Mouse (Mus musculus) thymus, postnatal 10 days (tissue): ENCODE data around the gene Ahsg.

Experiments
- DNase-seq, 2 experiments: peaks; one replicate each; pipeline ENCODE4 v3.0.0; 2021; ENCODE audit warnings: low spot score in 2 of 2

Gene Ahsg

GRCm38 (mm10) chr16:22886726-22887125, 4.4 kb upstream of the Ahsg start:
- no peak for DNase-seq

- DNase-seq: no peak
Observed at GRCm38 (mm10) chr16:22888835-22889234, 2.2 kb upstream of the Ahsg start.

- no peak for DNase-seq
Observed at GRCm38 (mm10) chr16:22889716-22890115, 1.4 kb upstream of the Ahsg start.

GRCm38 (mm10) chr16:22891733-22892154, 667 bp downstream of the Ahsg start:
- no peak for DNase-seq

- no peak for DNase-seq
Observed at GRCm38 (mm10) chr16:22894095-22894494, 3.0 kb downstream of the Ahsg start.

- DNase-seq: no peak
Observed at GRCm38 (mm10) chr16:22896618-22897017, 5.5 kb downstream of the Ahsg start.

GRCm38 (mm10) chr16:22899346-22899745, 8.3 kb downstream of the Ahsg start:
- DNase-seq: no peak

- no peak for DNase-seq
Observed at GRCm38 (mm10) chr16:22899866-22900570, 8.9 kb downstream of the Ahsg start.

- DNase-seq: no peak
Observed at GRCm38 (mm10) chr16:22901326-22901725, 10.2 kb downstream of the Ahsg start.

- DNase-seq: no peak
Observed at GRCm38 (mm10) chr16:22909290-22909689, 18.2 kb downstream of the Ahsg start.

- no peak for DNase-seq
Observed at GRCm38 (mm10) chr16:22911986-22912385, 20.9 kb downstream of the Ahsg start.

- DNase-seq: no peak
Observed at GRCm38 (mm10) chr16:22912886-22913285, 21.8 kb downstream of the Ahsg start.

GRCm38 (mm10) chr16:22914276-22914675, 23.2 kb downstream of the Ahsg start:
- no peak for DNase-seq

- no peak for DNase-seq
Observed at GRCm38 (mm10) chr16:22918034-22918433, 27.0 kb downstream of the Ahsg start, which contains the start of gene Fetub. Gene Fetub, plus strand, starts transcription at chr16:22918334.

- no peak for DNase-seq
Observed at GRCm38 (mm10) chr16:22918664-22919312, 27.7 kb downstream of the Ahsg start.

- DNase-seq: no peak
Observed at GRCm38 (mm10) chr16:22919971-22920854, 29.1 kb downstream of the Ahsg start.

GRCm38 (mm10) chr16:22921761-22922160, 30.7 kb downstream of the Ahsg start:
- no peak for DNase-seq

GRCm38 (mm10) chr16:22922433-22922832, 31.4 kb downstream of the Ahsg start:
- DNase-seq: no peak

- DNase-seq: no peak
Observed at GRCm38 (mm10) chr16:22929575-22929974, 38.5 kb downstream of the Ahsg start.

- DNase-seq: no peak
Observed at GRCm38 (mm10) chr16:22931431-22932200, 40.5 kb downstream of the Ahsg start.

GRCm38 (mm10) chr16:22937631-22938030, 46.6 kb downstream of the Ahsg start:
- no peak for DNase-seq

GRCm38 (mm10) chr16:22938541-22938940, 47.5 kb downstream of the Ahsg start:
- no peak for DNase-seq
